Mouse (Mus musculus) retina, adult 2 months (tissue): ENCODE results near the gene Nrxn2.

Experiments used
- DNase-seq: peaks from one replicate; pipeline ENCODE4 v3.0.0-alpha.2; 2012; ENCODE audit warnings: low read depth, low spot score

Nrxn2 gene

GRCm38 (mm10) chr19:6542367-6543034 is 124.0 kb downstream of the Nrxn2 start, which contains the start of gene Slc22a12:
Gene Slc22a12 (minus strand): TSS chr19:6543032.
- DNase-seq: no peak

GRCm38 (mm10) chr19:6543035-6543383 is 124.5 kb downstream of the Nrxn2 start:
- DNase-seq: no peak

GRCm38 (mm10) chr19:6543518-6543917 is 125.0 kb downstream of the Nrxn2 start:
- DNase-seq: no peak

DNA sequence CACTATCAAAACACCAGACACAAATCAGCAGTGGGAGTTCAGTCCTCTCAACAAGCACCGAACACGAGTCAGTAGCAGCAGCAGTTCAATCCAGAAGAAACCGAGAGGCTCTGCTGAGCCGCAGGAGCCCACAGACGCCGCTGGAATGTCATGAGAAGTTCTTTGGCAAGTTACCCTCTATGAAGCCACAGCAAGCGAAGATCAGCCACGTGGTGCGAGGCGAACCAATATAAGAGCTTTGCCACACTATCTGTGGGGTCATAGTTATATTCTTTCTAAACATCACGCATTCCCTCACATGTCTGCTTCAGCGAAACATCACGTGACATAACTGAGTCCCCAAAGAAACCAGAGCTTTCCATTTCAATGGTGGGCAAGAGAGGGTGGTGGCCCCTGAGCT is 126.2 kb downstream of the Nrxn2 start:
- no peak for DNase-seq

GRCm38 (mm10) chr19:6545481-6545880 is 127.0 kb downstream of the Nrxn2 start:
- DNase-seq: no peak

DNA sequence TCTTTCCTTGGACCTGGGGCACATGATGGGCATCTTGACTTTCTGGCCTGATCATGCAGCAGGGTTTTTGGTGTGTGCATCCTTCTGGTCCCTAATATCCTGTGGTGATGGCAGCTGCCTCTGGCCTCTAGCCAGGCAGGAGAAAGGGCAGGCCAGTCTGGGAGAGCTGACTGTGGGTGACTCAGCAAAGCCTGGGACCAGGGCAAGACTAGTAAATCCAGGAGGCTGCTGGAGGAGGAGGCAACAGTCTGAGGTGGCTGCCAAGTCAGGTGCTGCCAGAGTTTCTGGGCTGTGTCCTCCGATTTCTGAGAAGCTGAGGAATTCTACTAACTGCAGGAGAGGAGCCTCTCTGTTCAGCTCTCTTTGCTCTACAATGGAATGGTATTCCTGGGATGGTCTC is 127.6 kb downstream of the Nrxn2 start:
- DNase-seq: no peak

DNA sequence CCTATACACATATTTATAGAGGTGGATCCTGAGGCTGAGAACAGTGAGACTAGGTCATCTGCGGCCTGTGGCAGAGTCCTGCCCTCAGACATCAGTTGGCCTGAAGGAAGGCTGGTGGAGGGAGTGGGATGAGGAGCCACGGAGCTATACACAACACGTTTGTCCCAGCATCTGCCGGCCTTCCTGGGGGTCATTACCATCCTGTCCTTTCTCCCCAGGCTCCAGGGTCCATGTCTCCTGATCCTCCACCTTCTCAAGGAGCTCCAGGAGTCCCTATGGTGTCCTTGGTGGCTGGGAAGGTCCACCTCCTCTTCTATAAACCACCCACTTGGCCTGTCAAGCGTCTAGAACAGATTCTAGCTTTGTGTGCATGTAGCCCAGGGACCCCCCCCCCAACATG is 129.3 kb downstream of the Nrxn2 start:
- DNase-seq: no peak

DNA sequence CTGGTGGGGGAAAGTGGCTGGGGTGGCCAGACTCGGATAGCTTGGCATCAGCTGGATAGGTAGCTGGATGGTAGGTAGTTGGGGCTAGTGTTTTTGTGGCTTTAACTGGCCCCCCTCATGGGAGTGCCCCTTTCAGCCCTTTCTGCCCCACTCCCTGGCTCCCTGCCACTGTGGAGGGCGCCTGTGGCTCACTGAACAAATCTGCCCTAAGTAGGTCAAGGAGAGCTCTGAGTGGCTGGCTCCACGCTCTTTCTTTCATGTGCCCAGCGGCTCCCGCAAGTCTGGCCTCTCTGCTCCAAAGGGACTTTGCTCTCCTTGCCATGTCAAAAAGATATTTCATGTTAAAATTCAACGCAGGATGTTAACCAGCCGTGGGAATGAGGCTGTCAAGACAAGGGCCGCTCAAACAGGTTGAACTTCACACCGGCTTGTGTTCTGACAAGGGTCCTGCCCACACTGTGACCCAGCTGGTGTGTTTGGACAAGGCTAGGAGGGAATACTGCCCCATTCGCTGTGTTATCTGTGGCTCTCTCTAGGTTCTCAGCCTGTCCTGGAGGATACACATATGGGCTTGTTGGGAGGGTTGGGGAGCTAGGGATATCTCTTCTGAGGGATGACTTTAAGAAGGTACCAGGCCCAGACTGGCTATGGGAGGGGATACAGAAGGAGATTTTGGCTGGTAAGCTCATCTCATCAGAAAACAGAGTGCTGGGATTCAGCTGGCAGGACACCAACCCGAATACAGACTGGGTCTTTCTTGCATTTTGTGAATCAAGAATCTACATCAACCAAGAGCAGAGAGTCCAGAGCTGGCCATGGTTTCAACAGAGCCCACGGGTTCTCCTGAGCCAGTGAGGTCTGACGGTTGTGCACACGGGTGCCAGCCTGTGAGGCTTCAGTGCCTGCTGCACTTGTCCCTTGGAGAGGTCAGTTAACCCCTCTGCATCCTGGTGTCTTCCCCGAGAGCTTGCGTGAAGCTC is 130.2 kb downstream of the Nrxn2 start:
- no peak for DNase-seq

DNA sequence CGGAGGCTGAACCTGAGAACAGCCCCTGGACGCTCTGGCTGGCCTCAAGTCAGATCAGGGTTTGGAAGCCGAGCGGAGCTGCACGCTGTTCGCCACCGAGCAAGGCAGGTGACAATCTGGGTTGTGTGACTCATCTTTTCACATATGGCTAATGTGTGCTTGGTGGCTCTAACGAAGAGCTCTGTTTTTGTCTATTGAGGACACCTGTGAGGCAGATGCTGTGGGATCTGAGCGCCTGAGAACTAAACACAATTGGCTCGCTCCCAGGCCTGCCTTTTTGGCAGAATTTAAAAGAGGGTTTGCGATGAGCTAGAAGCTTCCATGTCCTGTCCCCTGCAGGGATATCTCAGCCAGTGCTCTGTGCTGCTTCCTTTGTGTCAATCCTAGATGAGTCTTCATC is 131.0 kb downstream of the Nrxn2 start:
- DNase-seq: no peak

DNA sequence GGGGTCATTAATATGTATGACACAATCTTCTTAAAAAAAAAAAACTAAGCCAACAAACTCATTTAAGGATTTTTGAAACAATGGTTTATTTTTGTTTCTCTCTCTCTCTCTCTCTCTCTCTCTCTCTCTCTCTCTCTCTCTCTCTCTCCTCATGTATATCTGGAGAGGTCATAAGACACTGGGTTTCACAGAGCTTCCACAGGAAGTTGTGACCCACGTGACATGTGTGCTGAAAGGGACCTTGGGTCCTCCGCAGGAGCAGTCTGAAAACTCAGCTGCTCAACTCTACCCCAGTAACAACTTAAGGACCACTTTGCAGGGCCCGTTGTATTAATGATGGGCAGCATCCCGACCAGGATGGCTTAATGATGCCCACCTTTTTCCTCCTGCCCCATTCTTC is 132.7 kb downstream of the Nrxn2 start:
- no peak for DNase-seq

GRCm38 (mm10) chr19:6552302-6553028 is 133.9 kb downstream of the Nrxn2 start:
- DNase-seq: no peak

- DNase-seq: no peak
Observed at GRCm38 (mm10) chr19:6553174-6553573, 134.6 kb downstream of the Nrxn2 start.

- DNase-seq: no peak
Observed at GRCm38 (mm10) chr19:6553819-6554582, 135.5 kb downstream of the Nrxn2 start.

- DNase-seq: no peak
Observed at GRCm38 (mm10) chr19:6559576-6559975, 141.0 kb downstream of the Nrxn2 start.

GRCm38 (mm10) chr19:6560246-6560815 is 141.8 kb downstream of the Nrxn2 start:
- DNase-seq: no peak

GRCm38 (mm10) chr19:6565136-6565535 is 146.6 kb downstream of the Nrxn2 start:
- DNase-seq: no peak

DNA sequence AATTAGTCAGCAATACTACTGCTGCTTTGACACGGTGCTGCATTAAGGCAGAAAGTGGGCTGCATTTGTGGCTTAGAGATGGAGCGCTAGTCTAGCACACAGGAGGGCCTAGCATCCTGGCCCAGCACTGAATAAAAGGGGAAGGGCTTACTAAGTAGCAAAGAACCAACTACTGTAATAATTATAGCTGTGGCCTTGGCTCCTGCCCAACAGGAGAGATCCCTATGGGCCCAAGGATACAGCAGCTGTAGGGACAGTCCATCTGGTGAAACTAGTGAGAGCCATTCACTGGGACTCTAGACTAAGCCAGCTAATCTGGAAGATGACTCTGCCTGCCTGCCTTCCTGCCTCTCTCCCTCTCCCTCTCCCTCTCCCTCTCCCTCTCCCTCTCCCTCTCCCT is 147.9 kb downstream of the Nrxn2 start:
- no peak for DNase-seq

DNA sequence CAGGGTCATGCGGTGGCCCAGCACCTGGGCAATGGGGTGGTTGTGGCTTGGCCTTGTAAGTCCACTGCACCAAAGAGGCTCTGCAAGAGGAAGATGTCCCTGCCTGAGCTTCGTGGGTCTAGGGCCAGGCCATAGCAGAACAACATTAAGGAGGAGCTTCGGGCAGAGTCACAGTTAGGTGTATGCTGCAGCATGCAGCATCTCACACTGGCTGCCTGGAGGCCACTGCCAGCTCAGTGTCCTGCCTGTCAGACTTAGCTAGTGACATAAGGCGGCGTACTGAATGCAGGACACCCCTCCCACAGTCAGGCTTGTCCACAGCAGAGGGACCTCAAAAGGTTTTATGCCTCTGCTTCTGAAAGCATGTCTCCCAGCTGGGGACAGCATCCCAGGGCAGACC is 150.5 kb downstream of the Nrxn2 start:
- DNase-seq: no peak

GRCm38 (mm10) chr19:6569561-6569960 is 151.0 kb downstream of the Nrxn2 start:
- no peak for DNase-seq

- DNase-seq: no peak
Observed at GRCm38 (mm10) chr19:6571476-6571875, 152.9 kb downstream of the Nrxn2 start.

- no peak for DNase-seq
Observed at GRCm38 (mm10) chr19:6572001-6572400, 153.5 kb downstream of the Nrxn2 start.
